Comparison of ENCODE assay signal across 28 mouse cellular contexts in genomic region chr13:95330507-95330906, GRCm38 (mm10). TPM values are rescaled to one million over a fixed set of nuclear protein-coding genes. Genes with fewer than 3 reads are reported as not detected.
DNase-seq lines count a peak whose midpoint lies in the region; ATAC-seq and TF ChIP-seq lines count a peak whose summit lies in the region.
"Had no signal": no experiment of that assay in that cellular context is flagged by ENCODE, and none has a peak within 500 bp of the region (broad histone marks: within the 10 kb centered on the region; RNA-seq: fewer than 3 reads in every experiment).

No protein-coding gene starts in this region.

- no peak overlapping the region for H3K27ac ChIP-seq in layer of hippocampus, adult 2 months
- no peak overlapping the region for H3K27ac ChIP-seq in midbrain, postnatal 0 days (ENCODE audit: low read depth, low read length)
- H3K27ac ChIP-seq in midbrain, embryonic 15.5 days: no peak overlapping the region
- no peak overlapping the region for H3K27ac ChIP-seq in stomach, postnatal 0 days (replicated peaks)
- H3K27ac ChIP-seq: embryonic facial prominence, embryonic 13.5 days; forebrain, embryonic 12.5 days; heart, embryonic 15.5 days; limb, embryonic 12.5 days; liver, embryonic 13.5 days; midbrain, embryonic 13.5 days; neural tube, embryonic 13.5 days had no signal

- no peaks in the 10 kb centered on the region for H3K36me3 ChIP-seq in midbrain, postnatal 0 days (ENCODE audit: insufficient read depth, low read length)
- 0 out of 2 replicates have a peak, but pooled peaks cover 4% of the 10 kb centered on the region for H3K36me3 ChIP-seq in midbrain, embryonic 15.5 days (replicated peaks)
- no peaks in the 10 kb centered on the region for H3K36me3 ChIP-seq in stomach, postnatal 0 days (ENCODE audit: control insufficient read depth, insufficient read depth, low read length)
- H3K36me3 ChIP-seq: G1E; heart, embryonic 15.5 days; liver, embryonic 13.5 days; neural tube, embryonic 13.5 days had no signal

- no peak overlapping the region for H3K4me3 ChIP-seq in layer of hippocampus, adult 2 months
- H3K4me3 ChIP-seq in midbrain, postnatal 0 days (ENCODE audit: low read depth, low read length): no peak overlapping the region
- no peak overlapping the region for H3K4me3 ChIP-seq in midbrain, embryonic 15.5 days
- no peak overlapping the region for H3K4me3 ChIP-seq in stomach, postnatal 0 days (ENCODE audit: low read depth, low read length)
- H3K4me3 ChIP-seq: embryonic facial prominence, embryonic 13.5 days; erythroblast, embryonic 14.5 days; forebrain, embryonic 12.5 days; heart, embryonic 15.5 days; limb, embryonic 12.5 days; liver, embryonic 13.5 days; midbrain, embryonic 13.5 days; myocyte; neural tube, embryonic 13.5 days had no signal

- 0 out of 2 replicates have a peak, but pooled peaks have one; percentile 14 for TF ChIP-seq CTCF in layer of hippocampus, adult 2 months (conservative IDR thresholded peaks at IDR 0.05)
- TF ChIP-seq CTCF in midbrain, postnatal 0 days (IDR thresholded peaks at IDR 0.05): peak; percentile 30; the same call in 1 of the 2 replicates
- TF ChIP-seq CTCF in stomach, postnatal 0 days (IDR thresholded peaks at IDR 0.05; ENCODE audit: low read depth): peak; percentile 41

- peaks cover 13% of the 10 kb centered on the region for H3K4me1 ChIP-seq in midbrain, postnatal 0 days (ENCODE audit: insufficient read depth, low read length)
- peaks cover 33% of the 10 kb centered on the region for H3K4me1 ChIP-seq in midbrain, embryonic 15.5 days
- H3K4me1 ChIP-seq in stomach, postnatal 0 days (replicated peaks; ENCODE audit: control insufficient read depth, insufficient read depth): peaks cover 4% of the 10 kb centered on the region; the same call in 1 of the 2 replicates

- 63% methylated on average over 11 of the region's 11 CpGs for WGBS in midbrain, postnatal 0 days
- WGBS in midbrain, embryonic 15.5 days: 57% methylated on average over 11 of the region's 11 CpGs
- 58% methylated on average over 11 of the region's 11 CpGs for WGBS in stomach, postnatal 0 days

- ATAC-seq in midbrain, postnatal 0 days (ENCODE audit: low FRiP score): no peak
- no peak for ATAC-seq in midbrain, embryonic 15.5 days (replicated peaks)
- ATAC-seq in stomach, postnatal 0 days (ENCODE audit: low FRiP score, low TSS enrichment): no peak
- no peak for ATAC-seq in monocyte, adult 5-6 weeks (replicated peaks; ENCODE audit: insufficient number of reproducible peaks, low FRiP score, low TSS enrichment, poor library complexity, severe bottlenecking)
- ATAC-seq: midbrain, embryonic 13.5 days had no signal

- no peak overlapping the region for H3K9ac ChIP-seq in midbrain, postnatal 0 days (replicated peaks; ENCODE audit: low read length, poor library complexity, severe bottlenecking)
- H3K9ac ChIP-seq in midbrain, embryonic 15.5 days: no peak overlapping the region
- H3K9ac ChIP-seq in stomach, postnatal 0 days (ENCODE audit: low read length): no peak overlapping the region
- H3K9ac ChIP-seq: embryonic facial prominence, embryonic 13.5 days; forebrain, embryonic 12.5 days; heart, embryonic 15.5 days; limb, embryonic 12.5 days; liver, embryonic 13.5 days; midbrain, embryonic 13.5 days; neural tube, embryonic 13.5 days had no signal

- no peak for TF ChIP-seq EP300 in stomach, postnatal 0 days (optimal IDR thresholded peaks at IDR 0.05)

- DNase-seq in embryo, embryonic 10.5 days (ENCODE audit: low spot score): peak; percentile 12
- DNase-seq in embryo, embryonic 10 days (ENCODE audit: low spot score): no peak
- DNase-seq in layer of hippocampus, adult 2 months (ENCODE audit: low spot score in 2 of 2): no peak
- no peak for DNase-seq in layer of hippocampus, adult 8-10 months (ENCODE audit: low spot score in 2 of 2)
- peak; percentile 9 for DNase-seq in midbrain, postnatal 0 days (ENCODE audit: low spot score)
- no peak for DNase-seq in stomach, postnatal 0 days (ENCODE audit: low spot score)
- DNase-seq: adrenal gland, postnatal 14 days; cerebellum, adult 9-11 months; embryo, embryonic 11 days; gastrocnemius, postnatal 36 days; heart, postnatal 4 days; kidney, adult 18-20 months; layer of hippocampus, postnatal 36 days; liver, embryonic 13.5 days; right cerebral cortex, adult 18-20 months; right cerebral cortex, postnatal 4 days; thymus, postnatal 25 days had no signal

- no peaks in the 10 kb centered on the region for H3K9me3 ChIP-seq in midbrain, postnatal 0 days (ENCODE audit: low read length)
- H3K9me3 ChIP-seq in midbrain, embryonic 15.5 days: no peaks in the 10 kb centered on the region
- no peaks in the 10 kb centered on the region for H3K9me3 ChIP-seq in stomach, postnatal 0 days (ENCODE audit: control insufficient read depth, low read length)
- H3K9me3 ChIP-seq: embryonic facial prominence, embryonic 13.5 days; G1E; heart, embryonic 15.5 days; liver, embryonic 13.5 days had no signal

- no peaks in the 10 kb centered on the region for H3K27me3 ChIP-seq in midbrain, postnatal 0 days (ENCODE audit: insufficient read depth, low read length)
- H3K27me3 ChIP-seq in midbrain, embryonic 15.5 days (replicated peaks): no peaks in the 10 kb centered on the region
- no peaks in the 10 kb centered on the region for H3K27me3 ChIP-seq in stomach, postnatal 0 days (ENCODE audit: control insufficient read depth, insufficient read depth, low read length)
- H3K27me3 ChIP-seq: embryonic facial prominence, embryonic 13.5 days; forebrain, embryonic 12.5 days; heart, embryonic 15.5 days; limb, embryonic 12.5 days; midbrain, embryonic 13.5 days; neural tube, embryonic 13.5 days had no signal

- H3K4me2 ChIP-seq in midbrain, postnatal 0 days (ENCODE audit: low read depth, low read length, poor library complexity, severe bottlenecking): no peak overlapping the region
- no peak overlapping the region for H3K4me2 ChIP-seq in midbrain, embryonic 15.5 days
- H3K4me2 ChIP-seq in stomach, postnatal 0 days (replicated peaks; ENCODE audit: low read depth): no peak overlapping the region
- H3K4me2 ChIP-seq: embryonic facial prominence, embryonic 13.5 days; forebrain, embryonic 12.5 days; heart, embryonic 15.5 days; limb, embryonic 12.5 days; liver, embryonic 13.5 days; midbrain, embryonic 13.5 days; neural tube, embryonic 13.5 days had no signal

RNA-seq across cellular contexts. Expression of gene Zbed3, which starts 7.1 kb away (rescaled TPM):
- 10 to 100 TPM; 14.0 to 16.5 TPM for total RNA-seq in layer of hippocampus, adult 2 months (2021)
- 10 to 100 TPM; 13.6 to 17.9 (median 15.4) TPM for total RNA-seq in layer of hippocampus, adult 8-10 months (2022)
- 17.7 and 23.8 TPM in 2 replicates for total RNA-seq in midbrain, postnatal 0 days (2014; rRNA removed)
- 26.6 and 31.5 TPM in 2 replicates for polyA plus RNA-seq in midbrain, postnatal 0 days (2015; fragmentation: Nextera tagmentation; extraction: Ambion mirVana)
- 38.5 and 38.9 TPM in 2 replicates for polyA plus RNA-seq in midbrain, embryonic 15.5 days (2015; fragmentation: Nextera tagmentation; extraction: Ambion mirVana)
- polyA plus RNA-seq in stomach, postnatal 0 days (2015; fragmentation: Nextera tagmentation; extraction: Ambion mirVana): 24.9 and 25.4 TPM in 2 replicates
- 1.9 to 6.5 TPM (median 4.9 TPM) in 3 replicates for total RNA-seq in monocyte, adult 5-6 weeks (2017)
- polyA plus RNA-seq: G1E had no signal

RNA-seq across cellular contexts. Expression of gene Aggf1, which starts 44.6 kb away (rescaled TPM):
- total RNA-seq in layer of hippocampus, adult 2 months (2021): 10 to 100 TPM; 46.4 to 51.4 TPM
- 10 to 100 TPM; 43.5 to 49.1 (median 46.5) TPM for total RNA-seq in layer of hippocampus, adult 8-10 months (2022)
- total RNA-seq in midbrain, postnatal 0 days (2014; rRNA removed): 25.5 and 27.6 TPM in 2 replicates
- 26.7 and 28.7 TPM in 2 replicates for polyA plus RNA-seq in midbrain, postnatal 0 days (2015; fragmentation: Nextera tagmentation; extraction: Ambion mirVana)
- 41.8 and 42.9 TPM in 2 replicates for polyA plus RNA-seq in midbrain, embryonic 15.5 days (2015; fragmentation: Nextera tagmentation; extraction: Ambion mirVana)
- polyA plus RNA-seq in stomach, postnatal 0 days (2015; fragmentation: Nextera tagmentation; extraction: Ambion mirVana): 17.6 and 18.5 TPM in 2 replicates
- total RNA-seq in monocyte, adult 5-6 weeks (2017): 54.7 to 66.6 TPM (median 55.3 TPM) in 3 replicates

Comparison
In these comparisons a context has a peak if more than half of its experiments do, and no peak if none do; other contexts are left out.
1. DNase-seq: peak in embryo, embryonic 10.5 days (single experiment) and midbrain, postnatal 0 days (single experiment); none in embryo, embryonic 10 days (single experiment), layer of hippocampus, adult 2 months (0 of 2), layer of hippocampus, adult 8-10 months (0 of 2) and stomach, postnatal 0 days (single experiment).
2. Peak in every context shown above with its lines, with median percentiles within 50 percentile points of each other: CTCF ChIP-seq.